Mouse (Mus musculus) small intestine, adult 2 months (tissue): ENCODE data around the gene Stk32c. TPM values are rescaled to one million over a fixed set of nuclear protein-coding genes. Genes with fewer than 3 reads are reported as not detected.

ENCODE experiments used
- H3K27ac ChIP-seq: fragments of 200-500 bp; 2 replicates; pipeline ENCODE4 v1.5.1; 2012; ENCODE audit warnings: low read depth, low read length, control low read depth, inconsistent platforms; ENCODE audit not compliant: insufficient read depth
- H3K27me3 ChIP-seq: fragments of 200-500 bp; 2 replicates; pipeline ENCODE4 v1.6.1; 2012; ENCODE audit warnings: mild to moderate bottlenecking, moderate library complexity, low read length, inconsistent platforms; ENCODE audit not compliant: control insufficient read depth, insufficient read depth
- H3K36me3 ChIP-seq: fragments of 200-500 bp; 2 replicates; pipeline ENCODE4 v1.6.1; 2012; ENCODE audit warnings: mild to moderate bottlenecking, low read length, control low read depth, inconsistent platforms; ENCODE audit not compliant: control insufficient read depth, insufficient read depth
- H3K4me1 ChIP-seq: fragments of 200-500 bp; 2 replicates; pipeline ENCODE4 v1.6.1; 2012; ENCODE audit warnings: low read length, inconsistent platforms, mixed read lengths; ENCODE audit not compliant: control insufficient read depth, insufficient read depth, insufficient read length
- H3K4me3 ChIP-seq: fragments of 200-500 bp; 2 replicates; pipeline ENCODE4 v1.5.1; 2012; ENCODE audit warnings: low read depth, mild to moderate bottlenecking, control low read depth, inconsistent platforms, low read length, moderate library complexity
- CTCF ChIP-seq: fragments of 200-500 bp; IDR thresholded peaks from 2 replicates; pipeline ENCODE4 v1.5.1; 2012; ENCODE audit warnings: low read depth, mild to moderate bottlenecking, control low read depth, inconsistent platforms, low read length, moderate library complexity, mixed read lengths; ENCODE audit not compliant: insufficient replicate concordance, insufficient read length; ENCODE audit errors: extremely low read depth
- POLR2A ChIP-seq: fragments of 200-500 bp; IDR thresholded peaks from 2 replicates; pipeline ENCODE4 v1.6.1; 2012; ENCODE audit warnings: low read depth, mild to moderate bottlenecking, control low read depth, inconsistent platforms, low read length, moderate library complexity
- WGBS: fragments of 180-500 bp; shearing (Covaris S2); methylation state at CpG from one replicate; pipeline ENCODE4 v1.1.7; 2018; 5-methylcytosine and 5-hydroxymethylcytosine counted together
- polyA plus RNA-seq: library from polyadenylated mRNA; depleted of rRNA; stranded (reverse); fragments of >200 nt; gene quantifications from 2 replicates; pipeline ENCODE4 v1.2.3, GENCODE M21; 2012

Stk32c gene
- polyA plus RNA-seq, 1 experiment: 7.7 TPM

DNA sequence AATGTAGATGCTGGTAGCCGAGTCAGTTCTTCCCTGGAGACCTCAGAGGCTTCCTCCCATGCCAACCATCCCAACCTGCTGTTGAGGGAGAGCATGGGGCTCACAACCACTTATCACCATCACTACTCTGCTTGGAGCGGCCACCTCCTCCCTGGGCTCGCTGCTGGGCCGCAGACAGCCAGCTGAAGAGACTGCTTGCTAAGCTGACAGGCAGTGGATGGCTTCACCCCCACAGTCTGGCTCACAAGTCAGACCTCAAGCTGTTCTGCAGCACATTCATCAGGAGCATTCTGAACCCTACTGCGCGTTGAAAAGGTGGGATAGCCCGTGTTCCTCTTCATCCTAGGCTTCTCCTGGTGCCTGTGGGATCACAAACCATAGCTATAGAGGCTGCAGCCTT lies 54.6 kb downstream of the Stk32c start:
- Histone ChIP-seq H3K27ac (no peak overlapping the region), H3K36me3 (no peaks in the 10 kb centered on the region), H3K4me3 (no peak overlapping the region), H3K27me3 (no peaks in the 10 kb centered on the region), H3K4me1 (peaks cover 14% of the 10 kb centered on the region; the same call in 1 of the 2 replicates)
- 77% methylated on average over 7 of the region's 7 CpGs for WGBS
- TF ChIP-seq CTCF (no peak), POLR2A (no peak)

DNA sequence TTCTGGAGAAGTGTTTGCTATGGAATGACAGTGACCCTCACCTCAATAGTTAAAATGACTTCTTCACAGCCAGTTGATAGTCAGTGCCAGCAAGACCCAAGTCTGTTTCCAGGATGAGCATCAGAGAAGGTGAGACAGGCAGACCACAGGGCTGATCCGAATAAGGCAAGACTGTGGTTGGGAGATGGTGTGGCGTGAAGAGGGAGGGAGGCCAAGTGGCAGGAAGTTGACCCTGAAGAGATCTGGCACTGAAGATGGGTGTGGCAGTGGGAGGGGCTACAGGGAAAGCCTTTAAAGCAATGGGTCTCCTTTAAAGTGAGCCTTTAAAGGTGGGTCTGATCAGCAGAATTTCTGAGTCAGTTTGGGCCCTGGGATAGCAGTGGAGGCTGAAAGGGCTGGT lies 55.6 kb downstream of the Stk32c start:
- 22% methylated on average over 2 of the region's 2 CpGs for WGBS
- Histone ChIP-seq H3K27ac (no peak overlapping the region), H3K27me3 (no peaks in the 10 kb centered on the region), H3K4me1 (peaks cover 17% of the 10 kb centered on the region; the same call in 1 of the 2 replicates), H3K36me3 (no peaks in the 10 kb centered on the region), H3K4me3 (no peak overlapping the region)
- TF ChIP-seq CTCF (no peak), POLR2A (no peak)

DNA sequence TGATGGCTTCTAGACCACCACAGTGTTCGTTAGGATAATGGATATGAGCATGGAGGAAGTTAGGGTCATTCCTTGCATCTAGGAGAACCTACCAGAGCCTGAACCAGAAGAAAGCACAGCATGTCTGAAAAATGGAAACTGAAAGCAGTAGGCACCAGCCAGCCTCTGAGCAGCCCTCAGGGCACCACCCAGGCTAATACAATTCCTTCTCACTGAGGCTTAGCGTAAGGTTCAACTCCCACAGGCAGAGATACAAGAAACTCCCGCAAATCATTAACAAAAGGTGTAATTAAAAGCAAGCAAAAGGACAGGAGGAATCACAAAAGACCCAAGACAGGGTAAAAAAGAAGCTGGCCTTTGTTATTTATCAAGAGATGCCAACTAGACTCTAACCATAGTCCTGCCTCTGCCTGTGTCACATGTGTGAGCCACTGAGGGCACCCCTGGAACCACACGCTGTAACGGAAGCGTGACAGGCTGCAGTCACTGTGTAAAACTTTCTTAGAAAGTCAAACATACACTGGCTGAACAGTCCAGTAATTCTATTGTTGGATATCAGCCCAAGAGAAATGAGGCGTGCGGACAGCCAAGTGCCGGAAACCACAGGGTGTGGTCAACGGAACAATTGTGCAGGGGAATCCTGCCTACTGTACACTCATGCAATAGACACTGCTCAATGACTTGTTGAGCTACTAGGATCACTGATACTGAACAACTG lies 56.6 kb downstream of the Stk32c start:
- WGBS: 22% methylated on average over 10 of the region's 10 CpGs
- H3K36me3 ChIP-seq: no peaks in the 10 kb centered on the region
- no peaks in the 10 kb centered on the region for H3K27me3 ChIP-seq
- TF ChIP-seq CTCF (no peak), POLR2A (no peak)
- H3K27ac ChIP-seq: peak overlapping the region; percentile 57
- peaks cover 21% of the 10 kb centered on the region; the same call in 1 of the 2 replicates for H3K4me1 ChIP-seq
- H3K4me3 ChIP-seq: no peak overlapping the region

DNA sequence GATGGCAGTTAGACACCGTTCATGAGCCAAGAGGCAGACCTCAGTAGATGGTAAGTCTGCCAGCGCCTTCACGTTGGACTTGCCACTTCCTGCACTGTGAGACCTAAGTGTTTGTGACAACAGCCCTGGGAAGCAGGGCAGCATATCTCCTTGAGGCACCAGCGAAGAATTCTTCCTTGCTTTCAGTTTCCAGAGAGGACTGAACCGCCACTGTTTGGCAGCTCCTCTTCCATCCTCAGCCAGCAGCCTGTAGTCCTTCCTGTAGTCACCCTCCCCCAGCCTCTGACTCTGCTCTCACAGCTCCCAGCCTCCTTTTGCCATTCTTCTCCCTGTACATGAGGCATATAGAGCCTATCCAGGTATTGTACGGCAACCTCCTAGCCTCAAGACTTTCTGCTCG lies 60.2 kb downstream of the Stk32c start:
- 40% methylated on average over 7 of the region's 7 CpGs for WGBS
- H3K4me3 ChIP-seq: no peak overlapping the region
- TF ChIP-seq POLR2A: no peak
- TF ChIP-seq CTCF: no peak

DNA sequence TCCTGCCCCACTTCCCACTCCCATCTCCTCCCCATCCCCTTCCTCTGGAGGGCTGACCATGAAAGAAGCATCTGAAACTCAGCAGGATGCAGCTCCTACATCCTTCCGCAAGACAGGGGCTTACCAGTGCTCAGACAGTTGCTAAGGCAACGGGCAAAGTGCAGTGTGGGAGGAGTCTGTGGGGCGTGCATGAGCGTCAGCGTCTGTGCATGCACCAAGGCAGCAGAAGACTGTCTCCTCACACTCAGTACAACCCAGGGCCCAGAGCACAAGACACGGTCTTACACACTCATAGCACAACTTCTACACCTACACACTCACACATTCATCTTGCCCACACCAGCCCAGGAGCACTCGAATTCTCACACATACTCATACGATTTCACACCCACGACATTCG lies 62.0 kb downstream of the Stk32c start:
- Histone ChIP-seq H3K4me1 (peaks cover 13% of the 10 kb centered on the region), H3K4me3 (no peak overlapping the region), H3K36me3 (no peaks in the 10 kb centered on the region), H3K27me3 (no peaks in the 10 kb centered on the region), H3K27ac (no peak overlapping the region)
- no peak for TF ChIP-seq POLR2A
- TF ChIP-seq CTCF: no peak
- 24% methylated on average over 10 of the region's 10 CpGs for WGBS

More for the DNA sequence above, 60.2 kb downstream of the Stk32c start:
- Histone ChIP-seq H3K36me3 (no peaks in the 10 kb centered on the region), H3K27me3 (no peaks in the 10 kb centered on the region), H3K4me1 (peaks cover 25% of the 10 kb centered on the region), H3K27ac (no peak overlapping the region)

DNA sequence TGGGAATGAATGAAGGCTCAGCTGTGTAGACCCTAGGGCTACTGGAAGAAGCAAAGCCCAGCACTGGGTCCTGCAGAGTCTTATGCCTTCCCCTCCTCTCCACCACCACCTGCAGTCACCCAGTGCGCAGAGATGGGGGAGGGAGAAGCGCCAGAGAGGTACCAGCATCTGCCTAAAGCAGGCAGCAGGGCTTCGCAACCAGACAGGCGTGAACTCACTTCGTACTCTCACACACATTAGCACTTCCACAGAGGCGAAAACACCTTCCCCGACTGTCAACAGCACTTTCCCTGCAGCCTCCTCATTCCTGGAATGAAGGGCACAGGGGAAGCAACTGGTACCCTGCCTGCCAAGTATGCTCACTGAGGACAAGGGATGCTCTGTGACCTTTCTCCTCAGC lies 63.7 kb downstream of the Stk32c start:
- peaks cover 11% of the 10 kb centered on the region for H3K4me1 ChIP-seq
- 45% methylated on average over 7 of the region's 7 CpGs for WGBS
- no peak for TF ChIP-seq POLR2A
- TF ChIP-seq CTCF: no peak
- H3K27ac ChIP-seq: no peak overlapping the region
- H3K27me3 ChIP-seq: no peaks in the 10 kb centered on the region
- H3K4me3 ChIP-seq: no peak overlapping the region
- no peaks in the 10 kb centered on the region for H3K36me3 ChIP-seq

DNA sequence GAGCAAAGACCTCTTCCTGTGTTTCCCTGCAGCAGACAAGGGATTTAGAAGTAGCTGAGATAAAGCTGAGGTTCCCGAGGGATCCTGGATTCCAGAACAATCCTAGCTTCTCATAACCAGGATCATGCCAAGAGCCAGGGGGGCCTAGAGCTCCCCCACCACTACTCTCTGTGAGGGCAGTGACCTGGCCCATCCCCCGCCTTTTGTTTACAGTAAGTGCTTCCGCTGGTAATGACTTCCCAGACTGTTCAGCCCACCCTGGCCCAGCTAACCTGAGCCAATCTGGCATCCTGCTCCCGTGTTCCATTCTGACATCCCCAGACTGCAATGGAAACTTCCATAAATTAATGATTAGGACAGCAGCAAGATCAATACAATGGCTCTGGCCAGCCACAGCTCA lies 65.7 kb downstream of the Stk32c start:
- no peak overlapping the region for H3K4me3 ChIP-seq
- H3K4me1 ChIP-seq: peaks cover 6% of the 10 kb centered on the region
- TF ChIP-seq POLR2A: no peak
- no peak for TF ChIP-seq CTCF
- WGBS: 36% methylated on average over 4 of the region's 4 CpGs
- no peak overlapping the region for H3K27ac ChIP-seq
- no peaks in the 10 kb centered on the region for H3K27me3 ChIP-seq
- H3K36me3 ChIP-seq: no peaks in the 10 kb centered on the region

DNA sequence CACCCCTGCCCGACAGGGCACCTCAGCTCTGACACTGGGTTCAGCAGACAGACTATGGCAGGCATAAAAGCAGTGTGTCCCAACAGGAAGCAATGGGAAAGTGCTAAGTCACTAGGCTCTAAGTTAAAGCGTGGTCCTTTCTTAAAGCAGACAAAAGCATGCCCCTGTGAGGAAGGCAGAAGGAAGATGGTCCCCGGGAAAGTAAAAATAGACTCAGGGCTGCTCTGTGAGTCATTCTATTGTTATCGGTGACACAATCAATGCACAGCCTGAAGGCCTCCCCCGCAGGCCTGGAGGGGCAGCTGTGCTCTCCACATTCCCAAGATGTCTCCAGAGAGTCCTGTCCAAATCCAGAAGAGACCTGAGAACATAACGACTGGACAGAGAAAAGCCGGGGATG lies 67.2 kb downstream of the Stk32c start:
- TF ChIP-seq POLR2A (no peak), CTCF (no peak)
- Histone ChIP-seq H3K4me3 (no peak overlapping the region), H3K36me3 (no peaks in the 10 kb centered on the region), H3K27ac (no peak overlapping the region), H3K4me1 (no peaks in the 10 kb centered on the region), H3K27me3 (no peaks in the 10 kb centered on the region)
- 54% methylated on average over 7 of the region's 7 CpGs for WGBS
